Mouse (Mus musculus) intestine, postnatal 0 days (tissue): ENCODE results near the gene Atp4b. TPM values are rescaled to one million over a fixed set of nuclear protein-coding genes. Genes with fewer than 3 reads are reported as not detected.

ENCODE experiments used
- ATAC-seq: fragments of 200-750 bp; cut with Nextera tagmentation; 2 replicates; pipeline ENCODE4 v1.8.0; 2017; ENCODE audit warnings: mild to moderate bottlenecking, moderate TSS enrichment, moderate library complexity
- H3K27ac ChIP-seq: fragments of 300-500 bp; sonication (generic); 2 replicates; pipeline ENCODE4 v1.5.1; 2014; ENCODE audit warnings: mild to moderate bottlenecking, low read depth, low read length, moderate library complexity
- H3K27me3 ChIP-seq: fragments of 300-500 bp; sonication (generic); replicated peaks from 2 replicates; pipeline ENCODE4 v1.6.1; 2014; ENCODE audit warnings: low read length, mixed read lengths; ENCODE audit not compliant: control insufficient read depth, insufficient read depth
- H3K36me3 ChIP-seq: fragments of 300-500 bp; sonication (generic); 2 replicates; pipeline ENCODE4 v1.6.1; 2014; ENCODE audit warnings: mild to moderate bottlenecking, moderate library complexity; ENCODE audit not compliant: control insufficient read depth, insufficient read depth
- H3K4me1 ChIP-seq: fragments of 300-500 bp; sonication (generic); replicated peaks from 2 replicates; pipeline ENCODE4 v1.6.1; 2014; ENCODE audit warnings: antibody characterized with exemption, low read length, mixed read lengths; ENCODE audit not compliant: control insufficient read depth, insufficient read depth
- H3K4me2 ChIP-seq: fragments of 300-500 bp; sonication (generic); replicated peaks from 2 replicates; pipeline ENCODE4 v1.6.1; 2014; ENCODE audit warnings: low read depth, mild to moderate bottlenecking, moderate library complexity
- H3K4me3 ChIP-seq: fragments of 300-500 bp; sonication (generic); 2 replicates; pipeline ENCODE4 v1.5.1; 2014; ENCODE audit warnings: low read depth, low read length
- H3K9ac ChIP-seq: fragments of 300-500 bp; sonication (generic); 2 replicates; pipeline ENCODE4 v1.6.1; 2014; ENCODE audit warnings: mild to moderate bottlenecking, low read depth, low read length
- H3K9me3 ChIP-seq: fragments of 300-500 bp; sonication (generic); 2 replicates; pipeline ENCODE4 v1.6.1; 2016; ENCODE audit warnings: mixed run types; ENCODE audit not compliant: control insufficient read depth
- CTCF ChIP-seq: sonication (generic); IDR thresholded peaks from 2 replicates; pipeline ENCODE4 v1.5.1; 2016; ENCODE audit warnings: low read depth, mild to moderate bottlenecking, control low read depth, antibody characterized with exemption, moderate library complexity
- WGBS: fragments of 180-500 bp; shearing (Covaris S2); extraction: QIAGEN DNeasy Blood & Tissue Kit; methylation state at CpG from one replicate; pipeline ENCODE4 v1.1.7; 2014; 5-methylcytosine and 5-hydroxymethylcytosine counted together
- polyA plus RNA-seq: library from polyadenylated mRNA; unstranded; fragments of >200 nt; fragmentation: Nextera tagmentation; extraction: Ambion mirVana; gene quantifications from 2 replicates; pipeline ENCODE4 v1.2.1, GENCODE M21; 2015

Atp4b gene
- polyA plus RNA-seq = not detected in 2 replicates

DNA sequence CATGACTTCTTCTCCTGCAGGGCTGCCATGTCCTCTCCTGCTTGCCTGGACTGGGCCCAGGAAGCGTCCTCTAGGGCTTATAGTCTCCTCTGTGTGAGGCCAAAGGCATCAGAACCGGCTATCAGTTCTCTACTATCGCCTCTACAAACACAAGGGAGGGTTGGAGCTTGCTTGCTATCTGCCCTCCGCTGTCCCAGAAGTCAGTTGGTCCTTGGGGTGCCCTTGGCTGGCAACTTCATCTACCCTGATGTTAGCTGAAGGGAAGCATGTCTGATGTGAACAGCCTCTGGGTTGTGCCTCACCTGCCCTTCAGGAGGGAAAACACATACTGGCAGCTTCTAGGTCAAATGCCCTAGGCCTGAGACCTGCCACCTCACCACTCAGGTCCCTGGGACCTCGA, at the start of gene Atp4b:
TSS of gene Atp4b (minus strand) at position 101 of the 400 bp plus-strand sequence.
- Histone ChIP-seq H3K27me3 (no peaks in the 10 kb centered on the region), H3K9me3 (no peaks in the 10 kb centered on the region), H3K9ac (no peak within 1 kb of the TSS), H3K4me2 (no peak within 1 kb of the TSS), H3K4me3 (no peak within 1 kb of the TSS), H3K4me1 (no peaks in the 10 kb centered on the region), H3K36me3 (no peaks in the 10 kb centered on the region), H3K27ac (no peak within 1 kb of the TSS)
- 75% methylated on average over 5 of the region's 5 CpGs for WGBS
- ATAC-seq = no peak
- no peak for TF ChIP-seq CTCF

DNA sequence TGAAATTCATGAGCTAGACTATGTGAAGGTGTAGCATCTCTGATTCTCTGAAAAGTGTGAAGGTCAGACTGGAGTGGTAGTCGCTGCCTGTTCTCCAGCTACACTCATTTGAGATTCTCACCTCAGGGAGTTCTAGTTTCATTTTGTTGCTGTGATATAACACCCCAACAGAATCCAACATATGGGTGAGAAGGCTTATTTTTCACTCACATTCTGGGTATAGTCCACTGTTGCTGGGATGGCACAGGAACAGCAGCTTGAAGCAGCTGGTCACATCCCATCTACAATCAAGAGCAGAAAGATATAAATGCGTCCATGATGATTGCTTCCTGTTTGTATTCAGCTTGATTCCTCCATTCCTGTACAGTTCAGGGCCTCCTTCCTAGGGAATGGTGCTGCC, 45.5 kb upstream of the Atp4b start:
- Histone ChIP-seq H3K27me3 (no peaks in the 10 kb centered on the region), H3K4me3 (no peak overlapping the region), H3K36me3 (no peaks in the 10 kb centered on the region), H3K9me3 (no peaks in the 10 kb centered on the region), H3K9ac (no peak overlapping the region), H3K27ac (no peak overlapping the region), H3K4me1 (no peaks in the 10 kb centered on the region), H3K4me2 (no peak overlapping the region)
- no peak for ATAC-seq
- 87% methylated on average over 2 of the region's 2 CpGs for WGBS
- no peak for TF ChIP-seq CTCF

DNA sequence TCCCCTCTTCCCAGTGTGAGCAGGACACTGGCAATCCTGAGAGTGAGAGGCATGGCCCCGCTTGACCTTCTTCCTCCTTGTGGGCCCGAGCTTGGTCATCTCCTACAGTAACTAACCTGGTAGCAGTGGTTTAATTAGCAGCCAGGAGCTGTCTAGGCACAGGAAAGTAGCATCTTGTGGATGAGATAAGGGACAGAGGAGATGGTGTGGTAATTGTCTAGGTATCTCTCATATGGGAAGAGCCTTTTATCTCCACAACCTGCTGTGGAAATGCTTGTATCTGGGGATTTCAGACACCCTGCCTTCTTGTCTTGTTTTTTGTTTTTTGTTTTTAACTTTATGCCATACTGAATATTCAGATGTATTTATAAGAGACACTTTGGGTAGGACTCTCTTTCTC, 40.9 kb upstream of the Atp4b start:
- ATAC-seq = no peak
- Histone ChIP-seq H3K27ac (no peak overlapping the region), H3K4me1 (no peaks in the 10 kb centered on the region), H3K27me3 (peaks cover 16% of the 10 kb centered on the region), H3K4me2 (no peak overlapping the region), H3K9ac (no peak overlapping the region), H3K36me3 (no peaks in the 10 kb centered on the region), H3K4me3 (no peak overlapping the region), H3K9me3 (no peaks in the 10 kb centered on the region)
- no peak for TF ChIP-seq CTCF
- WGBS = 79% methylated on average over 2 of the region's 2 CpGs

DNA sequence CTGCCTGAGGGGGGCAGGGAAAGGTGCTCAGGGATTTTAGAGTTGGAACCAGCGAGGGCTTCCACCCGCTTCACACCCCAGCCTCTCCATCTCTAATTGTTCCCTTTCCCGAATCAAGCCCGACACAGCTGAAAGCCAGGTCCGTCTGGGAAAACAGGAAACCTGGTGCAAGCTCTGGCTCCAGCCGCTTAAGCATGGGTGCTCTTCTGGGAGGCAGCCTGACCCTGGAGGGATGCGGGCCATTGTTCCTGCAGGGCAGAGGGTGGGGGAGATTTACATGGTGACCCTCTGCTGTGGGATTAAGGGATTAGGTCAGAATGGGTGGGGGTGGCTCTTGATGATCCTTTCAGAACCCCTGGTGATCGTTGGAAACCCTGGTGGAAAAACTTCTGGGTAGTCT, 39.4 kb upstream of the Atp4b start:
- no peak overlapping the region for H3K27ac ChIP-seq
- H3K4me1 ChIP-seq = no peaks in the 10 kb centered on the region
- H3K9me3 ChIP-seq = no peaks in the 10 kb centered on the region
- WGBS = 11% methylated on average over 8 of the region's 8 CpGs
- H3K9ac ChIP-seq = no peak overlapping the region
- H3K36me3 ChIP-seq = no peaks in the 10 kb centered on the region
- peaks cover 16% of the 10 kb centered on the region for H3K27me3 ChIP-seq
- no peak overlapping the region for H3K4me3 ChIP-seq
- TF ChIP-seq CTCF = no peak
- no peak overlapping the region for H3K4me2 ChIP-seq
- ATAC-seq = no peak

DNA sequence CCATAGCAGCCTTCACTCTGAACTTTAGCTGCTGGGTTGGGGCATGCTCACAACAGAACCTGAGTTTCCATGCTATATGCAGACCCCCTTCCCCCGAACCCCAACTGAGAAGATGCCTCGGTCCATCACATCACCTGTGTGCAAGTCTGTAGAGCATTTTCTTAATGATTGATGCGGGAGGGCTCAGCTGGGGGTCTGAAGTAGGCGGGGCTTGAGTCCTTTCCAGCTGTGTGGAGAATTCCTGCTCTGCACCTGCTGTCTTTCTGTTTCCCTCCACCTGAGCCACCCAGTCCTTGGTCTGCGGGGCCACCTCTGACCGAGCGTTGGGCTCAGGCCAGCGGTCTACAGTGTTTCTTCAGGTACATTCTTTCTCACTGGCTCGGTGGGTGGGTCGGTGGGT, 38.3 kb upstream of the Atp4b start, which contains the start of gene Tmem255b:
TSS of gene Tmem255b (plus strand) at position 301 of the 400 bp plus-strand sequence.
- no peaks in the 10 kb centered on the region for H3K36me3 ChIP-seq
- H3K9me3 ChIP-seq = no peaks in the 10 kb centered on the region
- H3K27ac ChIP-seq = no peak within 1 kb of the TSS
- WGBS = 26% methylated on average over 10 of the region's 10 CpGs
- ATAC-seq = no peak
- peak within 1 kb of the TSS; percentile 35; the same call in 1 of the 2 replicates for H3K4me2 ChIP-seq
- H3K4me3 ChIP-seq = no peak within 1 kb of the TSS
- H3K9ac ChIP-seq = no peak within 1 kb of the TSS
- H3K27me3 ChIP-seq = peaks cover 16% of the 10 kb centered on the region
- TF ChIP-seq CTCF = no peak
- H3K4me1 ChIP-seq = no peaks in the 10 kb centered on the region

DNA sequence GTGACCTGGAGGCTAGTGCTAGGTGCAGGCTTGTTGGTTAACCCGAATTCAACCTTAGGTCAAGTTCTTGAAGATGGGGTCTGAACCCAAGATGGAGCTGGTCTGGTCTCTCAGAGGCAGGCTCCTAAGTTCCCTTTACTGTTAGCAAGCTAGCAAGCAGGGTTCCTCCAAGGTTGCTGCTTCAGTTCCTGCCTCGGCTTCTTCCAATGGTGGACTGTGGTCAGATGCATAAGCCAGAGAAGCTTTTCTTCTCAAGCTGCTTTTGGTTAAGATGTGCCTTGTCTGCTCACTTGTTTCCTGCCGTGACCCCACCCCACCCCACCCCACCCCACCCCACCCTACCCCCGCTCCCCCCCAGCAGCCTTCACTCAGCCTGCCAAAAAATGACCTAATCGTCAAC, 36.5 kb upstream of the Atp4b start:
- TF ChIP-seq CTCF = no peak
- 67% methylated on average over 5 of the region's 5 CpGs for WGBS
- no peaks in the 10 kb centered on the region for H3K9me3 ChIP-seq

DNA sequence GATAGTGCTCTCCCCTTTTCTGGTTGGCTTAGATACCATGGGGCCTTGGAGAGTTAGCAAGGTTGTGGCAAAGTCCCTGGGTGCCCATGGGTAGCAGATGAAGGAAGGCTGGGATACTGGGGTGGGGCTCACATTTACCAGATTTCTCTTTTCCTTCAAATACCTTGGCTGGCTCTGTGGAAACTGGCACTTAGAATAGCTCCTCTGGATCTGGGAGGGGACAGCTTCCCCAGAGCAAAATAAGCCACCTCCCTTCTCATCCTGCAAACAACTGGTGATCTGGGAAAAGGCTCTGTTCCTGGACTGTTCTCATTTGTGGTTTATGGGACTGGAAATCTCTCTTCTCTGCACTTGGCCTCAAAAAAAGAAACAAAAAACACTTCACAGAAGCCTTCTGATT, 34.2 kb upstream of the Atp4b start:
- ATAC-seq = no peak
- Histone ChIP-seq H3K9ac (no peak overlapping the region), H3K27ac (no peak overlapping the region), H3K27me3 (peaks cover 10% of the 10 kb centered on the region), H3K4me3 (no peak overlapping the region), H3K4me1 (no peaks in the 10 kb centered on the region), H3K4me2 (no peak overlapping the region), H3K9me3 (no peaks in the 10 kb centered on the region), H3K36me3 (no peaks in the 10 kb centered on the region)
- TF ChIP-seq CTCF = no peak

More for the DNA sequence above, 36.5 kb upstream of the Atp4b start:
- no peaks in the 10 kb centered on the region for H3K36me3 ChIP-seq
- no peaks in the 10 kb centered on the region for H3K4me1 ChIP-seq
- no peak overlapping the region for H3K4me3 ChIP-seq
- no peak overlapping the region for H3K27ac ChIP-seq
- no peak for ATAC-seq
- H3K27me3 ChIP-seq = peaks cover 16% of the 10 kb centered on the region
- no peak overlapping the region for H3K4me2 ChIP-seq
- H3K9ac ChIP-seq = no peak overlapping the region
